ENCODE assay signal across 9 mouse cellular contexts in the genomic region with DNA sequence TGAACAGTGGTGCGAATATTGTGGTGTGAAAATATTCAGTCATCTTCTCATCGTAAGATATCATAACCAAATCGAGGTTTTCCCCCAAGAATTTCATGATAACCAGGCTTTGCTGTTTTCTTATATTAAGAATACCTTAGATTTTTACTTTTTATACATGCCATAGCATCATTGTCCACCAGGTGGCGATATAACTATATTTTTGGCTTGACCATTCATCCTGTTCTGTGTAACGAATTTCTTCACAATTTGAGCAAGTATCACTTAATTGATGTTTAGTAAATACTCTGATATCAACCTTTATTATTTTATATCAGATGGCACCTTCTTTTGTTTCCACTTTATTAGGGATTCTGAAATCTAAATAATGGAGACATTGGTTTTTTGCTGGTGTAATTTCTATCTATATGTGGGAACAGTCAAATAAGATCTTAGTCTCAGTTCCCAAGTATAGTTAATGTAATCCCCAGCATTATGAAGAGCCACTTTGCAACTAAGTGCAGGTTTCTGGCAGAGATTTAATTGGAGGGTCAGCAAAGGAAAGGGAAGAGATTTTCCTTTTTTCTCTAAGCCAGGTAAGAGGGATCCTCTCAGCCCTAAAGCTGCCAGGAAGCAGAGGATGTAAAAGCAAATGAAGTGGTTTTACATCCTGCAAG.
A peak's percentile ranks its signal among the peaks of the same experiment; 100 is the strongest.
DNase-seq lines count a peak whose midpoint lies in the region; ATAC-seq and TF ChIP-seq lines count a peak whose summit lies in the region.
"Had no signal": no experiment of that assay in that cellular context is flagged by ENCODE, and none has a peak within 500 bp of the region (broad histone marks: within the 10 kb centered on the region; RNA-seq: fewer than 3 reads in every experiment).

No protein-coding gene starts in this region.

- ATAC-seq in forebrain, embryonic 14.5 days, result peak; percentile 71
- ATAC-seq in midbrain, embryonic 15.5 days (replicated peaks), result peak; percentile 82

- no peak overlapping the region for H3K4me3 ChIP-seq in gastrocnemius, adult 2 months
- H3K4me3 ChIP-seq in forebrain, embryonic 14.5 days (ENCODE audit: low read depth, low read length), result no peak overlapping the region
- no peak overlapping the region for H3K4me3 ChIP-seq in midbrain, embryonic 15.5 days
- H3K4me3 ChIP-seq: myocyte had no signal

- H3K36me3 ChIP-seq in forebrain, embryonic 14.5 days (ENCODE audit: control insufficient read depth, insufficient read depth, low read length), result no peaks in the 10 kb centered on the region
- H3K36me3 ChIP-seq in midbrain, embryonic 15.5 days (replicated peaks), result no peaks in the 10 kb centered on the region

- no peak for DNase-seq in gastrocnemius, adult 2 months
- DNase-seq in gastrocnemius, postnatal 10 days, result no peak
- peak; percentile 15 for DNase-seq in ovary, postnatal 14 days (ENCODE audit: low spot score)
- no peak for DNase-seq in ovary, adult 18-20 months (ENCODE audit: low spot score)
- peak; percentile 76 for DNase-seq in forebrain, embryonic 14.5 days (ENCODE audit: low spot score)
- no peak for DNase-seq in thymus, postnatal 36 days
- no peak for DNase-seq in Muller cell, postnatal 12 days (ENCODE audit: inconsistent ontology term)

- no peaks in the 10 kb centered on the region for H3K4me1 ChIP-seq in forebrain, embryonic 14.5 days (ENCODE audit: control insufficient read depth, insufficient read depth, low read length)
- no peaks in the 10 kb centered on the region for H3K4me1 ChIP-seq in midbrain, embryonic 15.5 days

- H3K9me3 ChIP-seq in forebrain, embryonic 14.5 days (replicated peaks; ENCODE audit: control insufficient read depth, low read length), result no peaks in the 10 kb centered on the region
- no peaks in the 10 kb centered on the region for H3K9me3 ChIP-seq in midbrain, embryonic 15.5 days

- peak; percentile 69 for TF ChIP-seq CTCF in gastrocnemius, adult 2 months (IDR thresholded peaks at IDR 0.05)

- no peak overlapping the region for H3K27ac ChIP-seq in gastrocnemius, adult 2 months
- H3K27ac ChIP-seq in forebrain, embryonic 14.5 days (ENCODE audit: low read depth, low read length), result no peak overlapping the region
- no peak overlapping the region for H3K27ac ChIP-seq in midbrain, embryonic 15.5 days

- 7% methylated on average over 5 of the region's 5 CpGs for WGBS in forebrain, embryonic 14.5 days
- 10% methylated on average over 5 of the region's 5 CpGs for WGBS in midbrain, embryonic 15.5 days

- intact Hi-C loops in gastrocnemius, adult 2 months (cut with DNase I), result no loop called here

- H3K27me3 ChIP-seq in forebrain, embryonic 14.5 days (replicated peaks; ENCODE audit: control insufficient read depth, insufficient read depth, low read length), result no peaks in the 10 kb centered on the region
- H3K27me3 ChIP-seq in midbrain, embryonic 15.5 days (replicated peaks), result no peaks in the 10 kb centered on the region

- no peak overlapping the region for H3K9ac ChIP-seq in forebrain, embryonic 14.5 days (ENCODE audit: low read length)
- no peak overlapping the region for H3K9ac ChIP-seq in midbrain, embryonic 15.5 days

- H3K4me2 ChIP-seq in forebrain, embryonic 14.5 days (ENCODE audit: low read length), result no peak overlapping the region
- no peak overlapping the region for H3K4me2 ChIP-seq in midbrain, embryonic 15.5 days

Comparison
In these comparisons a context has a peak if more than half of its experiments do, and no peak if none do; other contexts are left out.
1. DNase-seq: peak in ovary, postnatal 14 days (single experiment) and forebrain, embryonic 14.5 days (single experiment); none in gastrocnemius, adult 2 months (single experiment), gastrocnemius, postnatal 10 days (single experiment), ovary, adult 18-20 months (single experiment), thymus, postnatal 36 days (0 of 2) and Muller cell, postnatal 12 days (single experiment).